Mouse (Mus musculus): ENCODE results near the gene Setdb1. TPM values are rescaled to one million over a fixed set of nuclear protein-coding genes. Genes with fewer than 3 reads are reported as not detected.
"Not testable (repeated sequence)": the region's sequence is repeated elsewhere in the genome, so short reads cannot be mapped to it uniquely, and the experiment has no call there.

Setdb1 gene
- 22.6 and 23.8 TPM in 2 replicates for polyA plus RNA-seq (2015; fragmentation: Nextera tagmentation; extraction: Ambion mirVana)

DNA sequence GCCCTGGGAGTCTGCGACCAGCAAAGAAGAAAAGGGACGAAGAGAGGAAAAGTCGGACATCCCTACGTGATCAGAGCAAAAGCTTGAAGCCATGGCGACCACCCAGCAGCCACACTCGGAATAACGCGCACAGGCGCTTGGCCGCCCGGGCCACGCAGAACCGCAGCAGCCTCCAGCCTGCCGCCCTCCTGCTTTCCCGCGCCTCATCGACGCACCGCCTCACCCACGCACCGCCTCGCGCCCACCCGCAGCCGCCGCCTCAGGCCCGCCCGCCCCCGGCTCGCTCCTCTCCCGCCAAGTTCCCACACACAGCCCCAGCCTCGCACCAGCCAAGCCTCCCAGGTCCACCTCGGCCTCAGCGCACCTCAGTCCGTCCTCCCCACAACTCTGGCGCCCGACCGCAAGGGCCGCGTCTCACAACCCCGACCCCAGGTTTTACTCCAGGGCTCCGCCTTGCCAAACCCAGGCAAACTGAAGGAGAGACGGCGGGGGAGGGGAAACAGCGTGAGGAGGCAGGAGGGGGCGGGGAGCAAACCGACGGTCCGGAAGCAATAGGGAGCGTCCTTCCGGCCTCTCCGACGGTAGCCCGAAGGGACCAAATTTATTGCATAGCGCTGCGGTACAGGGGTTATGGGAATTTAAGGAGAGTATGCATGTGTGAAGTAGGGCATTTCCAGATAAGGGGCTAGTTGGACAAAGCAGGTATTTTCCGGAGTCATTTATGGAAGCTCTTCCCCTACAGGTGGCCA, at the start of gene Setdb1:
Gene Setdb1, minus strand, starts transcription at position 502 of the 749 bp plus-strand sequence.
- peak; percentile 95 for DNase-seq (ENCODE audit: low spot score)

DNA sequence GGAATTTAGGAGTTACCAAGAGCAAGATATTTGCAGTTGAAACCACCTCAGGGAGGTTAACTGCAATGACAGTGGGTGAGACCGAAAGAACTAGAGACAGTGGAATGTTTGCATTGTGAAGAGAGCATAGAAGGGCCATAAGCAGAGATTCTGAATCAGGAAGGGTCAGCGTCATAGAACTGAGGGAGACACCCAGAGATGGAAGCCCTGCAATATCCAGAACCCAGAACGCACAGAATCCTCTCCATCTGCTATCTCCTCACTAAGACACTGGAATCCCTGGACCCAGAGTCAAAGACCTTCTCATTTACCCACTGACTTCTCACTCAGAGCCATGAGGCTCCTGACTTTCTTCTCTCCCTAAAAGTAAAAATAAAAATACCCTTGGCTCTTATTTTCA, 45.7 kb upstream of the Setdb1 start, which contains the start of gene 4930558C23Rik:
Gene 4930558C23Rik, minus strand, starts transcription at position 101 of the 400 bp plus-strand sequence.
- DNase-seq (ENCODE audit: low spot score) = no peak

DNA sequence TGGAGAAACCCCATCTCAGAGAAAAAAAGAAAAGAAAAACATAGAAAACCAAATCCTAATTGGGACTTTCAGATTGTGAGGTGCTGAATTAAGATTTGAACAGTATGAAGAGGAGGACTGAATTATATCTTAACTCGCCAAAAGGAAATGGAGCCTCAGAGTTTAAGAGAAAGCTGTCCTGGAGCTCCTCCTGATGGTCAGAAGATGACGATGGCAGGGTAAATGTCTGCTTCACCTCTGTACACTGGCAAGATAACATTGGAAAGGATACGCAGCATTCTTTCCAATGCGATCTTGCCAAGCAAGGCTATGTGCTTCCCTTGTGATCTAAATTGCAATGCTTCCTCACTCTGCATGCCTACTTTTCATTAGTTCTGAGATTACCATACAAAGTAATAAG, 37.4 kb upstream of the Setdb1 start:
- DNase-seq (ENCODE audit: low spot score) = peak; percentile 14

DNA sequence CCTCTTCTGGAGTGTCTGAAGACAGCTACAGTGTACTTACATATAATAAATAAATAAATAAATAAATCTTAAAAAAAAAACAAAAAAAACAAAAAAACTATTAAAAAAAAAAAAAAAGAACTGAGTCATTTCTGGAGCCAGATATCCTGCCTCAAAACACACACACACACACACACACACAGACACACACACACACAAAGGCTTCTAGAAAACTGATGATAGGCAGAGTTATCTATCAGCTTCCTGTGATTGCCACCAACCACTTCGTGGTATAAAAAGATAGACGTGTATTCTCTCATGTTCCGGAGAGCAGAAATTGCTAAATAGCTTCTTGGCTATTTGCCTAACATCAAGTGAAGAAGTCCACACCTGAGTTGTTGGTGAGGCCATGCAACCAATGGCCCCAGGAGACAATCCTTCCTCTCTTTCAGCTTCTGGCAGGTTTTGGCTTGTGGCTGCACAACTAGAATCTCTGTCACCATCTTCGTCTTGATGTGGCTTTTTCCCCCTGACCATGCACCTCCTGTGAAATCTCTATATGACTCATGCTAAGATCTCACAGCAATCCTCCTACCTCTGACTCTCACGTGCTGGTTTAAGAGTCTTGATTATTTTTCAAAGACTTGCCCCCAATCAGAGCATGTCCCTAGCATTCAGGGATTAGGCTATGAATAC, 28.5 kb upstream of the Setdb1 start:
- no peak for DNase-seq (ENCODE audit: low spot score)

DNA sequence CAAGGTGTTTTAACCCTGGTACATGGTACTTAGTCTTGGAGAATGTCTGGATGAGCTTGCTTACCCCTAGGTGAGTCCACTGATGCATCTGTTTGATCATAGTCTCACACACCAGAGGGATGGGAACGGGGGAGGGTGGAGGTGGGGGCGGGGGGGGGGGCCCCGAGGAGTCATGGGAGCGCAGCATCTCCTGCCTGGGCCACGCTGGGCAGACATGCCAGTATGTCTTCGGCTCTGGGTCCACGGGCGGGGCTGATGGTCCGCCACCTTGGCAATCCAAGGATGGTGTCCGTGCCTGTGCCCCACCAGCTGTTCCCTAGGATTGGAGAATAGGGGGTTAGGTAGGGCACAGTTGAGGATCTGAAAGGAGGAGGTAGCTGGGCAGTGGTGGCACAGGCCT, 16.2 kb upstream of the Setdb1 start:
- no peak for DNase-seq (ENCODE audit: low spot score)

DNA sequence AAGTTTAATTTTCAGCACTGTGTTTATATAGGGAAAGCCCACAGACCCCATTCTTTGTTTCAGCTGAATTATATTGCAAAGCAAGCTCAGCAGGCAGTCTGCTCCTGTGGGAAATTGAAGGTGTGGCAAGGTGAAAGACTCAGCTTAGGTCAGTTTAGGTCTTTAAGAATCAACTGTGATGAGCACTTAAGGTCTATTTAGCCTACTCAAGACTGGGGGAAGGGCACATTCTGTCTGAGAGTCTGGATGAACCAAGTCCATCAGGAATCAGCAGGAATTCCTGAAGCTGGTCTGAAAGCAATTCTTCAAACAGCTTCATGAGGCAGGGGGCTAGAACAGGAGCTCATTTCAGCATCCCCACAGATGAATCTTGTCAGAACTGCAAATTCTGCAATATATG, 13.1 kb upstream of the Setdb1 start:
- no peak for DNase-seq (ENCODE audit: low spot score)

DNA sequence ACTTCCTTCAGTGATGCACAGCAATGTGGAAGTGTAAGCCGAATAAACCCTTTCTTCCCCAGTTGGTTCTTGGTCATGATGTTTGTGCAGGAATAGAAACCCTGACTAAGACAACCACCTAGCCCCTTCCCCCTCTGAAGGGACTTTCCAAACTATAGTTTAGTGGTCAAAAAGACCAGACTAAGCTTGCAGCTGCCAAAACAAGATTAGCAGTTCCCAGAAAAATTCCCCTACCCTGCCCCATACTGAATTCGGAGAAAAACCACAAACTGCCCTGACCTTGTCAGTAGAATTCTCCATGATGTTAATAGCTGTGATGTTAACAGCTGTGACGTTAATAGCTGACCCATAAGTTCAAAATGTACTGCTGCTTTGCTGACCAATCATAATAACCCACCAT, 3.3 kb upstream of the Setdb1 start:
- not testable (repeated sequence) for DNase-seq (ENCODE audit: low spot score)

DNA sequence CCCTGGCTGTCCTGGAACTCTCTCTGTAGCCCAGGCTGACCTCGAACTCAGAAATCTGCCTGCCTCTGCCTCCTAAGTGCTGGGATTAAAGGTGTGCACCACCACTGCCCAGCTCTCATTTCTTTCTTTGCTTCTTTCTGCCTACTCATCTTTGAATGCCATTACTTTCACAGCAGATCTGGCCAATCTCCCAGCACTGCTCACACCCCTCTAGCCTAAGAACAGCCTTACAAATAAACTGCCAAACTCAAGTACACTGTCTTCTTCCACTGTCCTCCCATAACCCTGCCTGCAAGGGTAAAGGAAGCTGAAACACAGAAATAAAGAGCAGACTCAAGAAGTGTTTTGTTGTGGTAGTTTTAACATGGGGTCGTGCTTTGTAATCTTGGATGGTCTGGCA, 744 bp upstream of the Setdb1 start:
- no peak for DNase-seq (ENCODE audit: low spot score)

DNA sequence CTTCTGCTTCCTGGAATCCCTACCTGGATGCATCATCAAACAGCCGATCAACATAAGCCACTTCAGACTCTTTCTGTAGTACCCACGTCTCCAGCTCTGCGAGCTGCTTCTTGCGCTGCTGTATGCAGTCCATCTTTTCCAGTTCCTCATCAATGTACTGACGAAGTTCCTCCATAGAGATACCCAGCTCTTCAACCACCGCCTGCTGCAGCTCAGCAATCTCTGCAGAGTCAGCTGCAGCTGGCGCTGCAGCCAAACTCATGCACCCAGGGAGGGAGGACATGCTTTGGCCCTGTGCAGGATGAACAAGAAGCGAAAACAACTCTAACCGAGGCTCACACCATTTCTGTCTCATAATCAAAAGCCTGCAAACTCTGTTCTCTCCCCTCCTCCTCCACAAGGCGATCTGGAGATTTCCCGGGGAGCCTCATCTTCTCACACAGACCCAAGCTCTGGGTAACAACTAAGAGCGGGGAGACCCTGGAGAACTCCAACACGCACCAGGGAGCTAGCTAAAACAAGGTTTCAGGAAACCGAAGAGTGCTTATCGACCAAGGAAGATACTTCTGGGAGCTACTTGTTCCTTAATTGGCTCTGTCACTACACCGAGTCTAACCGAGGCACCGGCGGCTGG, 974 bp downstream of the Setdb1 start:
- DNase-seq (ENCODE audit: low spot score) = not testable (repeated sequence)

DNA sequence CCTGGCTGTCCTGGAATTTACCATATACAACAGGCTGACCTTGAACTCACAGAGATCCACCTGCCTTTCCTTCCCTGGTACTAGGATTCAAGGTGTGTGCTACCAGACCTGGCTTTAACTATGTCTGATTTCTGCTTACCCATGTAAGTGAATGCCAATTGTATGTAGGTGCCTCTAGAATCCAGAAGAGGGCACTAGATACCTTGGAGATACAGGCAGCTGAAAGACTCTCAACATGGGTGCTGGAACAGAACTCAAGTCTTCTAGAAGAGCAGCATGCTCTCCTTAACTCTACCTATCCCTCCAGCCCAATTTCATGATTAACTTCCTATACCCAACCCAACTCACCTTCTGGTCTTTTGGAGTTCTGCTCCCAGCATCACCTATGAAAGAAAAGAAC, 7.5 kb downstream of the Setdb1 start:
- peak; percentile 71 for DNase-seq (ENCODE audit: low spot score)

DNA sequence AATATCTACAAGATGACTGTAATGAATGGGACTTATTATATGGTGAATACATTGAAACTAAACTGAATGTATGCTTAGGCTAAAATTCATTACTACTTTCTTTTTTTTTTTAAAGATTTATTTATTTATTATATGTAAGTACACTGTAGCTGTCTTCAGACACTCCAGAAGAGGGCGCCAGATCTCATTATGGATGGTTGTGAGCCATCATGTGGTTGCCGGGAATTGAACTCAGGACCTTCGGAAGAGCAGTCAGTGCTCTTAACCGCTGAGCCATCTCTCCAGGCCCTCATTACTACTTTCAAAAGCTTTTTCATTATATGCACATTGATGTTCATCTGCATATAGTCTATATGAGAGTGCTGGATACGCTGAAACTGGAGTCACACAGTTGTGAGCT, 8.7 kb downstream of the Setdb1 start:
- DNase-seq (ENCODE audit: low spot score) = not testable (repeated sequence)

DNA sequence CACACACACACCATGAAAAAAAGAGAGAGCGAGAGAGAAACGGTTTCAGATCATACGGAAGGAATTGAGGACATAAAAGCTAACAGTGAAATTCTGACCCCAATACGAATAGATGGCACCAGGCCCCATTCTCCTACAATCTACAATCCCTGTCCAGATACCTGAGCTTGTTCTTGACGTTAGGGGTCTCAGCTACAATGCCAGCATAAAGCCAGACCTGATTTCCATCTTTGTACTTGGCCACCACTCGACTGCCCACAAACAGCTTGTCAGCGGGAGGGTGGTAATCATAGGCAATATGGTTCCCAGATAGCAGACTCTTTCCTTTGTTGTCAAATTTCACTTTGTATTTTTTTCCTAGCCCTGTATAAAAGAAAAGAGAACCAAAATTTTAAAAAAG, 10.5 kb downstream of the Setdb1 start:
- no peak for DNase-seq (ENCODE audit: low spot score)

DNA sequence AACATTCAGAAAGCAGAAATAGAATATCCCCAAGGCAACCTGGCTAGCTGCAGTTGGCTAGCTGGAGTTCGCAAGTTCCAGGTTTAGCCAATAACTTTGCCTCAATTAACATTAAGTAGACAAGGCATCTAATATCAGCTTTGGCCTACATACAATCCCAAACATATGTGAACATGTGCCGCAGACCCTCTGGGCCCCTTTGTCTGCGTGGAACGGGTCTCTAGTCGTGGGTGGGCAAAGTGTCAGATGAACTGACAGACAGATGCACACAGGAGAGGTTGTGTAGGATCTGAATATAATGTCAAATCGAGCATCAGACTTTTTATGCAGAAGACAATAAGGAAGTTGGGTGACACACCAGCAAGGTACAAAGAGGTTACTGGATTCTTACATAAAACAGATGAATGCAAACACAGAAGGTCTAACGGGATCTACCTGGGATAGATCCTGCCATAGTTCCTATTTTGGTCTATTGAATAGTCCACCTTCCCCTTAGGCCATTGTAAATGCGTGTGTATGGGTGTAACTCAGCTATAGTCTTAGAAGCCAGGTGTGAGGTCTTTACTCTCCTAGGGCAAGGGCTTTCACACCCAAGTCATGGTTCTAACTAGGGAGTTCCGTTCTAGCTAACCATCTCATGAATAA, 13.5 kb downstream of the Setdb1 start:
- not testable (repeated sequence) for DNase-seq (ENCODE audit: low spot score)

DNA sequence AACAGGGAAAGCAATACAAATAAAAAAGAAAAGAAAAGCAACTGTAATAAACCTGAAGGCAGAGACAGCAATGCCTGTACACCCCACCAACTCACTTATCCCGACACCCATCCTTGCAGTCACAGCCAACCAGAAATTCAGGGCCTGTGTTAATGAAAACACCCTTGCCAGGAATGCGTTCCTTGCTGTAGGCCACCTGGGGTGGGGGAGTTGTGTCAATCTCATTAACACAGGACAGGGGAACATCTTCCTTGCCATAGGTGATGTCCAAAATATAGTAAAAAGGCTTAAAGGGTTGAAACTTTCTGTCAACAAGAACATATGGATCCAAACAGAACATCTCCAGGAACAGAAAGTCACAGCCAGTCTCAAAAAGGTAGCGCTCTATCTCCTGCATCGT, 18.8 kb downstream of the Setdb1 start:
- DNase-seq (ENCODE audit: low spot score) = no peak

DNA sequence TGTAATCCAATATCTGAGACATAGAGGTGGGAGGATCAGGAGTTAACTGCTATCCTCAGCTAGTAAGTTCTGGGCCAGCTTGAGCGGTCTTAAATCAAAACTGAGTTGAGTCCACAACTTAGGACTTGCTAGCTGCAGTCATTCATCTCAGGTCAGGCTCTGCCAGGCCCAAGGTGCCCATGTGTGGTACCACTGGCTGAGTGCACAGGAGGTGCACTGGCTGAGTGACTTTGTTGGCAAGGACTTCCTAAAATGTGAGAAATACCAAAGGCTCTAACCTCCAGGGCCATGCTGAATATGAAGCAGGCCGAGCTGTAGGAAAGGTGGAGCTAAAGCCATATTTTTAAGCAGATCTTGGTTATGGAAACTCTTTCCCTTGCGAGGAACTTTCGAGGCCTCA, 19.7 kb downstream of the Setdb1 start:
- DNase-seq (ENCODE audit: low spot score) = no peak

DNA sequence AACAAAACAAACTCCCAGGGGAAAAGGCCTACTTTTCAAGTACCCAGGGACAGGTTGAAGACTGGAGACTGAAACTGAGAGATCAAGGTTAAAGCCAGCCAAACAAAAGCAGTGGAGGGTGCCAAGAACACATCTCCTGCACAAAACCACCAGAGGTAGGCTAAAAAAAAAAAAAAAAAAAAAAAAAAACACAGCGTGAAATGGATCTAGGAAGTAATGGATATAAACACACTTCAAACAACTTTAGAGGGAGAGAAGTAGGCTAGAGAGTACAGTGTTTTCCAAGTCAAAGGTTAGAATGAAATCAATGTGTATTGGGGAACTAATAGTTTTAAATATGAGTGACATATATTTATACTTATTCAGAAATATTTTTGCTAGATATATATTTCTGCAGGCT, 25.5 kb downstream of the Setdb1 start:
- no peak for DNase-seq (ENCODE audit: low spot score)

DNA sequence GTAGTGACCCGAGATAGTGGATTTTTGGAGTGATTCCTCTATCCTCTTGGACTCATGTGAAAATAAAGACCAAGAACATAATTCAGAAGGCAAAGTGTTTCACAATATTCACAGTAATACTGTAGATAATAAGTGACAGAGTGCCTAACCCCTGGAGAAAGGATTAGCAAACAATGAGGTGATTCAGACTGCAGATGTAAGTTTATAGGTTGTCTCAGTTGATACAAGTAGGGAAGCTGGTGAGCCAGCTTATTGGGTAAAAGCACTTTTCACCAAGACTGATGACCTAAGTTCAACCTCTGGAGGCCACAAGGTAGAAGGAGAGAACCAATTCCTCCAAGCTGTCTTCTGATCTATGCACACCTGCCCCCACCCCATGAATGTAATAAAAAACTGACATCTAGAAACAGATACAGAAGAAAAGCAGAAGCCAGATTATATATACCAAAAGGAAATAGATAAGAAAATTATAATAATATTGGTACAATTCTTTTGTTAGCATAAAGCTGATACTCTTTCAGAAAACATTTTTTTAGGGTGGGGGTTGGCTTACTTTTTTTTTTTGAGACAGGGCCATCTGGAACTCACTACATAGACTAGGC, 28.1 kb downstream of the Setdb1 start:
- DNase-seq (ENCODE audit: low spot score) = no peak

DNA sequence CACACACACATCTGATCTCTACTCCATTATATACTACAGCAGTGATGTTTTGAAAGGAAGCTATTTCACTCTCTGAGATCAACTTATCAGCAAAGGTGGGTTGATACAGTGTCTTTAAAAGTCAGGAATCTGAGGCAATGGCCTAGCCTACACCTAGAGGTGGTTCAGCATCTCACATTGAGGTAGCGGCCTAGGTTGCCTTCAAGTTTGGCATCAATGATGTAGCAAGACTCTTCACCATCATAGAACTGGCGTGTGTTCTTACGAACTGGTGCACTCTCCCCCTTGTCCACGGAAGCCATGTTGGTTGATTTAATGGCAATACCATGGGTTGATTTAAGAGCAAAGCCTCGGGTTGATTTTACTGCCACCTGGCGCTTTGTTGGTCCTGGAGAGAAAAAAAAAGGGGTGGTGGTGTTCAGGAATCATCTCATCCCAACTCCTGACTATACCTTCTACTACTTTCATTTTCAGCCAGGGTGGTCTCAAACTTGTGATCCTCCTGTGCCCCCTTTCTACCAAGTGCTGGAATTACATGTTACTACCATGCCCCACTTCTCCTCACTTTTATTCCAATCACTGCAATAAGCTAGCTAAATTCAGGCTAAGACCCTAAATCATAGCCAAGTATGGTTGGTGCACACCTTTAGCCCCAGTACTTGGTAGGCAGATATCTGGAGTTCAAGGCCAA, 32.4 kb downstream of the Setdb1 start:
- no peak for DNase-seq (ENCODE audit: low spot score)

DNA sequence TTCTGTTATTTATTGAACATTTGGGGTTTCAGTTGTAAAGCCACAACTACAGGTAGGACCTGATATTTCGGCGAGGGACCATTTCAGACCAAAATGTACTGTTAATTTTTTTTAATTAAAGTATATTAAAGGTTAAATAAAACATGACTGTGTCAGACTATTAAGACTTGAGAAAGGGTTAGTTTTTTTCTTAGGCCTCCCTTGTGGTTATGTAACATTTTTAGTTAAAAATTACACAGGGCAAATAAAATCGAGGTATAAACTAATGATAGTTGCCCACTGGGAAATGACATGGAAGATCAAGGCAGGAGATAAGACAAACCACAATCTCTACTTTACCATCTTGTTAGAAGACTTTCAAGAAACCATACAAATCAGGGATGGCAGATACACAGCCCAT, 33.6 kb downstream of the Setdb1 start:
- DNase-seq (ENCODE audit: low spot score) = no peak

DNA sequence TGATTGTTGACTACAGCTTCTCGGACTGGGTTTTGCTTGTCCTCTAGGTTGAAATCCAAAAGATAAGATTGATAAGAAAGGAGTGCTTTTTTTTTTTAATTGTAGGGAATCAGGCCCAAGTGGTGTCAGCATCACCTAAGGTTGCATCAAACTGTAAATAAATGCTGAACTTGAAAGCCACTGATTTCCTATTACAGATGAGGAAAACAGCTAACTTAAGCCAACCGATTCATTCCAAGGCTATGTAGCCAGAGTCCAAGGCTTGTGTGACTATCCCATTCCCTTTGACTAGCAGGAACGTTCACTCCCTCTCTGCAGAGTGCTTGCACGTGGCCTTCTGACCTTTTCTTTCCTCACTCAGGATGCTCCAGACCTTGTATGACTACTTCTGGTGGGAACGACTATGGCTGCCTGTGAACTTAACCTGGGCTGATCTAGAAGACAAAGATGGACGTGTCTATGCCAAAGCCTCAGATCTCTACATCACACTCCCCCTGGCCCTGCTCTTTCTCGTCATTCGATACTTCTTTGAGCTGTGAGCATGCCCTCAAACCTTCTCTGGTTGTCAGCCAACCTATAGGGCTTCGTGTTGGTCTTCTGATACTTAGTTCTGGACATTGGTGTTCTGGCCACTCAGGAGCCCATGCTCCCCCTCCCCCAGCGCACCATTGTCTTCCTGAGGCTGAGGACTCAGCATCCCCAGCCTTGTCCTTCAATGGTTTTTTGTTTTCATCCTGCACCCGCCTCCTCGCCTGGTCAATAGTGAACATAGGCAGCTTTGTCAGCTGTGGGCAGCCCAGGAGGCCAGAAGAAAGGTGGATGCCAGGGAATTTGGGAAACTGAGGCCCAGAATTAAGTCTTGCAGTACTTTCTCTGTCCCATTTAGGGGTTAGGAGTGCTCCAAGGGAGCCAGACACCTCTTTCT, 37.0 kb downstream of the Setdb1 start:
- no peak for DNase-seq (ENCODE audit: low spot score)
